Mouse (Mus musculus): ENCODE data around the gene Flvcr2.

DNA sequence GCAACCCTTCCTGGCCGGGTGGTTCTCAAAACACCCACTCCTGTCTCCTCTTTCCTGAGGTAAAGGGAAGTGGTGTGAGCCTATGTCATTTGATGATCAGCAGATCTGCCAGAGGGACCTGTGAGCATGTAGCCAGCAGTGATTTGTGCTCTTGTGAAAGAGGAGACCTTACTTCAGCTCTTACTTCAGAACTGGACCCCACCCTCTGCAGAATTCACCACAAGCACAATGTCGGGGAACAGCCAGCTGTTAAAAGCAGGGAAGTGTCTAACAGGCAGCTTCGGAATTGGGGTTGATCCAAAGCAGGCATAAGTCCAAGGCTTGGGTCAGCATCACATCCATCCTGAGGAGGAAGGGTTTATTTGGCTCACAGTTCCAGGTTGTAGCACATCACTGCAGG lies 25.0 kb downstream of the Flvcr2 start:
- no peak for TF ChIP-seq CTCF (IDR thresholded peaks at IDR 0.05)
- no peak for TF ChIP-seq EP300 (IDR thresholded peaks at IDR 0.05)

Data from lung, postnatal 0 days (tissue).